In genomic region chr2:131143007-131143780, GRCm38 (mm10) we compare ENCODE assay signal across 12 mouse cellular contexts. TPM values are rescaled to one million over a fixed set of nuclear protein-coding genes. Genes with fewer than 3 reads are reported as not detected.
A peak's percentile ranks its signal among the peaks of the same experiment; 100 is the strongest.
DNase-seq lines count a peak whose midpoint lies in the region; ATAC-seq and TF ChIP-seq lines count a peak whose summit lies in the region.
"Had no signal": no experiment of that assay in that cellular context is flagged by ENCODE, and none has a peak within 500 bp of the region (broad histone marks: within the 10 kb centered on the region; RNA-seq: fewer than 3 reads in every experiment).

No protein-coding gene starts in this region.

- intact Hi-C loops in heart, postnatal 25 days (cut with DNase I), result loop anchor here (1.0 kb wide), 1 partner anchor 49 kb away; no protein-coding TSS in a partner anchor
- intact Hi-C loops in left cerebral cortex, adult 2 months (cut with DNase I), result loop anchor here (2.0 kb wide), 1 partner anchor 48 kb away; no protein-coding TSS in a partner anchor

- peaks cover 8% of the 10 kb centered on the region for H3K27me3 ChIP-seq in heart, embryonic 10.5 days (ENCODE audit: insufficient read depth, poor library complexity, severe bottlenecking)
- no peaks in the 10 kb centered on the region for H3K27me3 ChIP-seq in lung, embryonic 16.5 days (ENCODE audit: control insufficient read depth, insufficient read depth, low read depth, low read length)
- no peaks in the 10 kb centered on the region for H3K27me3 ChIP-seq in forebrain, embryonic 15.5 days
- no peaks in the 10 kb centered on the region for H3K27me3 ChIP-seq in liver, embryonic 16.5 days (ENCODE audit: control insufficient read depth, insufficient read depth, low read depth, low read length)

- WGBS in heart, embryonic 10.5 days, result 65% methylated on average over 22 of the region's 22 CpGs
- WGBS in lung, embryonic 16.5 days, result 68% methylated on average over 22 of the region's 22 CpGs
- 67% methylated on average over 22 of the region's 22 CpGs for WGBS in forebrain, embryonic 15.5 days
- 78% methylated on average over 22 of the region's 22 CpGs for WGBS in liver, embryonic 16.5 days (ENCODE audit: insufficient replicate concordance)

- no peak for ATAC-seq in lung, embryonic 16.5 days (ENCODE audit: low read depth)
- ATAC-seq in forebrain, embryonic 15.5 days (replicated peaks), result 0 out of 2 replicates have a peak, but pooled peaks have one; percentile 15
- ATAC-seq in liver, embryonic 16.5 days (ENCODE audit: low read depth), result no peak

- H3K4me3 ChIP-seq in heart, embryonic 10.5 days, result no peak overlapping the region
- H3K4me3 ChIP-seq in lung, embryonic 16.5 days (ENCODE audit: low read length), result no peak overlapping the region
- no peak overlapping the region for H3K4me3 ChIP-seq in forebrain, embryonic 15.5 days
- no peak overlapping the region for H3K4me3 ChIP-seq in liver, embryonic 16.5 days (ENCODE audit: low read depth, low read length)
- no peak overlapping the region for H3K4me3 ChIP-seq in left cerebral cortex, adult 2 months

- no peak for TF ChIP-seq CTCF in left cerebral cortex, adult 2 months (IDR thresholded peaks at IDR 0.05)

- H3K4me2 ChIP-seq in lung, embryonic 16.5 days (ENCODE audit: low read depth, low read length), result 0 out of 2 replicates have a peak overlapping the region, but pooled peaks have one; percentile 24
- H3K4me2 ChIP-seq in forebrain, embryonic 15.5 days (replicated peaks), result no peak overlapping the region
- peak overlapping the region; percentile 22; the same call in 1 of the 2 replicates for H3K4me2 ChIP-seq in liver, embryonic 16.5 days (ENCODE audit: low read depth, low read length)

- H3K9ac ChIP-seq in lung, embryonic 16.5 days (ENCODE audit: low read length), result no peak overlapping the region
- H3K9ac ChIP-seq in forebrain, embryonic 15.5 days (replicated peaks), result no peak overlapping the region
- no peak overlapping the region for H3K9ac ChIP-seq in liver, embryonic 16.5 days (ENCODE audit: low read depth, low read length)

- H3K9me3 ChIP-seq in heart, embryonic 10.5 days, result no peaks in the 10 kb centered on the region
- no peaks in the 10 kb centered on the region for H3K9me3 ChIP-seq in lung, embryonic 16.5 days (ENCODE audit: control insufficient read depth, low read length)
- no peaks in the 10 kb centered on the region for H3K9me3 ChIP-seq in forebrain, embryonic 15.5 days
- no peaks in the 10 kb centered on the region for H3K9me3 ChIP-seq in liver, embryonic 16.5 days (replicated peaks; ENCODE audit: control insufficient read depth, low read length)

- peak overlapping the region; percentile 42; the same call in 1 of the 2 replicates for H3K27ac ChIP-seq in heart, embryonic 10.5 days
- no peak overlapping the region for H3K27ac ChIP-seq in lung, embryonic 16.5 days (ENCODE audit: low read length)
- no peak overlapping the region for H3K27ac ChIP-seq in forebrain, embryonic 15.5 days (replicated peaks)
- H3K27ac ChIP-seq in liver, embryonic 16.5 days (ENCODE audit: low read length), result no peak overlapping the region
- no peak overlapping the region for H3K27ac ChIP-seq in left cerebral cortex, adult 2 months

- H3K4me1 ChIP-seq in heart, embryonic 10.5 days, result peaks cover 66% of the 10 kb centered on the region
- H3K4me1 ChIP-seq in lung, embryonic 16.5 days (replicated peaks; ENCODE audit: control insufficient read depth, insufficient read depth, low read length), result peaks cover 14% of the 10 kb centered on the region
- H3K4me1 ChIP-seq in forebrain, embryonic 15.5 days, result no peaks in the 10 kb centered on the region
- peaks cover 14% of the 10 kb centered on the region for H3K4me1 ChIP-seq in liver, embryonic 16.5 days (ENCODE audit: control insufficient read depth, low read depth, low read length)

- DNase-seq in heart, embryonic 10.5 days (ENCODE audit: low spot score), result peak; percentile 74
- DNase-seq in heart, postnatal 25 days (ENCODE audit: low spot score), result no peak
- no peak for DNase-seq in lung, postnatal 14 days
- no peak for DNase-seq in urinary bladder, postnatal 10 days (ENCODE audit: low spot score)
- DNase-seq in left cerebral cortex, adult 2 months (ENCODE audit: extremely low spot score in 1 of 2, low spot score in 2 of 2), result no peak
- DNase-seq: cerebellum, adult 9-10 months had no signal

- peaks cover 73% of the 10 kb centered on the region for H3K36me3 ChIP-seq in heart, embryonic 10.5 days
- H3K36me3 ChIP-seq in lung, embryonic 16.5 days (ENCODE audit: control insufficient read depth, insufficient read depth, low read length), result peaks cover 28% of the 10 kb centered on the region
- peaks cover 37% of the 10 kb centered on the region for H3K36me3 ChIP-seq in forebrain, embryonic 15.5 days
- peaks cover 41% of the 10 kb centered on the region for H3K36me3 ChIP-seq in liver, embryonic 16.5 days (ENCODE audit: control insufficient read depth, insufficient read depth)

RNA-seq across cellular contexts. Expression of gene Gm11037, which starts 9.9 kb away (rescaled TPM):
- polyA plus RNA-seq in heart, embryonic 10.5 days (2016; fragmentation: Nextera tagmentation; extraction: Ambion mirVana), result not detected in 2 replicates
- not detected for total RNA-seq in heart, postnatal 25 days (2021)
- not detected in 2 replicates for polyA plus RNA-seq in lung, embryonic 16.5 days (2015; fragmentation: Nextera tagmentation; extraction: Ambion mirVana)
- not detected in 2 replicates for polyA plus RNA-seq in forebrain, embryonic 15.5 days (2015; fragmentation: Nextera tagmentation; extraction: Ambion mirVana)
- polyA plus RNA-seq in liver, embryonic 16.5 days (2015; fragmentation: Nextera tagmentation; extraction: Ambion mirVana), result not detected in 2 replicates
- not detected for total RNA-seq in left cerebral cortex, adult 2 months (2021)
- total RNA-seq: layer of hippocampus, postnatal 25 days had no signal
- polyA plus RNA-seq: embryonic facial prominence, embryonic 11.5 days; testis, adult 2 months had no signal

RNA-seq across cellular contexts. Expression of gene Hspa12b, which starts 16.1 kb away (rescaled TPM):
- polyA plus RNA-seq in heart, embryonic 10.5 days (2016; fragmentation: Nextera tagmentation; extraction: Ambion mirVana), result 10.0 and 10.8 TPM in 2 replicates
- 10 to 100 TPM; 32.5 to 43.1 TPM for total RNA-seq in heart, postnatal 25 days (2021)
- 16.0 and 17.2 TPM in 2 replicates for polyA plus RNA-seq in lung, embryonic 16.5 days (2015; fragmentation: Nextera tagmentation; extraction: Ambion mirVana)
- 3.7 TPM in 2 replicates for polyA plus RNA-seq in forebrain, embryonic 15.5 days (2015; fragmentation: Nextera tagmentation; extraction: Ambion mirVana)
- 2.0 TPM in 2 replicates for polyA plus RNA-seq in liver, embryonic 16.5 days (2015; fragmentation: Nextera tagmentation; extraction: Ambion mirVana)
- 10 to 100 TPM; 10.1 to 12.8 TPM for total RNA-seq in left cerebral cortex, adult 2 months (2021)

RNA-seq across cellular contexts. Expression of gene 1700037H04Rik, which starts 16.7 kb away (rescaled TPM):
- 82.6 and 86.0 TPM in 2 replicates for polyA plus RNA-seq in heart, embryonic 10.5 days (2016; fragmentation: Nextera tagmentation; extraction: Ambion mirVana)
- total RNA-seq in heart, postnatal 25 days (2021), result 10 to 100 TPM; 11.5 to 12.2 TPM
- 57.9 and 63.5 TPM in 2 replicates for polyA plus RNA-seq in lung, embryonic 16.5 days (2015; fragmentation: Nextera tagmentation; extraction: Ambion mirVana)
- polyA plus RNA-seq in forebrain, embryonic 15.5 days (2015; fragmentation: Nextera tagmentation; extraction: Ambion mirVana), result 88.7 and 95.4 TPM in 2 replicates
- 129 and 133 TPM in 2 replicates for polyA plus RNA-seq in liver, embryonic 16.5 days (2015; fragmentation: Nextera tagmentation; extraction: Ambion mirVana)
- total RNA-seq in left cerebral cortex, adult 2 months (2021), result 10 to 100 TPM; 63.7 to 76.7 TPM

RNA-seq across cellular contexts. Expression of gene Cenpb, which starts 36.7 kb away (rescaled TPM):
- 4.9 and 5.1 TPM in 2 replicates for polyA plus RNA-seq in heart, embryonic 10.5 days (2016; fragmentation: Nextera tagmentation; extraction: Ambion mirVana)
- total RNA-seq in heart, postnatal 25 days (2021), result 10 to 100 TPM; 76.6 to 80.9 TPM
- polyA plus RNA-seq in lung, embryonic 16.5 days (2015; fragmentation: Nextera tagmentation; extraction: Ambion mirVana), result 8.4 and 9.5 TPM in 2 replicates
- polyA plus RNA-seq in forebrain, embryonic 15.5 days (2015; fragmentation: Nextera tagmentation; extraction: Ambion mirVana), result 18.8 and 19.7 TPM in 2 replicates
- polyA plus RNA-seq in liver, embryonic 16.5 days (2015; fragmentation: Nextera tagmentation; extraction: Ambion mirVana), result 3.0 and 3.2 TPM in 2 replicates
- 10 to 100 TPM; 65.3 to 69.8 TPM for total RNA-seq in left cerebral cortex, adult 2 months (2021)

RNA-seq across cellular contexts. Expression of gene Cdc25b, which starts 43.6 kb away (rescaled TPM):
- 27.8 and 35.9 TPM in 2 replicates for polyA plus RNA-seq in heart, embryonic 10.5 days (2016; fragmentation: Nextera tagmentation; extraction: Ambion mirVana)
- total RNA-seq in heart, postnatal 25 days (2021), result 1 to 10 TPM; 6.1 to 8.1 TPM
- polyA plus RNA-seq in lung, embryonic 16.5 days (2015; fragmentation: Nextera tagmentation; extraction: Ambion mirVana), result 61.0 TPM in 2 replicates
- 36.4 and 37.9 TPM in 2 replicates for polyA plus RNA-seq in forebrain, embryonic 15.5 days (2015; fragmentation: Nextera tagmentation; extraction: Ambion mirVana)
- 255 and 284 TPM in 2 replicates for polyA plus RNA-seq in liver, embryonic 16.5 days (2015; fragmentation: Nextera tagmentation; extraction: Ambion mirVana)
- total RNA-seq in left cerebral cortex, adult 2 months (2021), result 10 to 100 TPM; 19.8 to 22.2 TPM
